Mouse (Mus musculus) midbrain, embryonic 11.5 days (tissue): Measurements from ENCODE around the gene Tenm3. TPM values are rescaled to one million over a fixed set of nuclear protein-coding genes. Genes with fewer than 3 reads are reported as not detected.

Experiments
- ATAC-seq: fragments of 200-750 bp; cut with Nextera tagmentation; 2 replicates; pipeline ENCODE4 v1.8.0; 2017; ENCODE audit warnings: moderate TSS enrichment, moderate library complexity; ENCODE audit not compliant: low FRiP score
- DNase-seq: peaks from one replicate; pipeline ENCODE4 v3.0.0; 2015; ENCODE audit warnings: low spot score; ENCODE audit errors: missing footprints
- H3K27ac ChIP-seq: fragments of 300-500 bp; sonication (generic); 2 replicates; pipeline ENCODE4 v1.5.1; 2014; ENCODE audit warnings: low read depth, low read length
- H3K27me3 ChIP-seq: fragments of 300-500 bp; sonication (generic); 2 replicates; pipeline ENCODE4 v1.6.1; 2014; ENCODE audit warnings: mild to moderate bottlenecking, low read length, moderate library complexity, mixed read lengths; ENCODE audit not compliant: control insufficient read depth, insufficient read depth
- H3K36me3 ChIP-seq: fragments of 300-500 bp; sonication (generic); 2 replicates; pipeline ENCODE4 v1.6.1; 2014; ENCODE audit warnings: mild to moderate bottlenecking, low read length, moderate library complexity, mixed read lengths; ENCODE audit not compliant: control insufficient read depth, insufficient read depth
- H3K4me1 ChIP-seq: fragments of 300-500 bp; sonication (generic); 2 replicates; pipeline ENCODE4 v1.6.1; 2014; ENCODE audit warnings: low read length; ENCODE audit not compliant: control insufficient read depth, insufficient read depth
- H3K4me2 ChIP-seq: fragments of 300-500 bp; sonication (generic); 2 replicates; pipeline ENCODE4 v1.6.1; 2014; ENCODE audit warnings: mild to moderate bottlenecking, moderate library complexity
- H3K4me3 ChIP-seq: fragments of 300-500 bp; sonication (generic); 2 replicates; pipeline ENCODE4 v1.5.1; 2014; ENCODE audit warnings: low read depth, low read length
- H3K9ac ChIP-seq: fragments of 300-500 bp; sonication (generic); 2 replicates; pipeline ENCODE4 v1.6.1; 2014; ENCODE audit warnings: low read length
- H3K9me3 ChIP-seq: fragments of 300-500 bp; sonication (generic); 2 replicates; pipeline ENCODE4 v1.6.1; 2016; ENCODE audit warnings: low read length; ENCODE audit not compliant: control insufficient read depth
- WGBS: fragments of 180-500 bp; shearing (Covaris S2); extraction: QIAGEN DNeasy Blood & Tissue Kit; methylation state at CpG from one replicate; pipeline ENCODE4 v1.1.7; 2014; 5-methylcytosine and 5-hydroxymethylcytosine counted together
- polyA plus RNA-seq: library from polyadenylated mRNA; unstranded; fragments of >200 nt; fragmentation: Nextera tagmentation; extraction: Ambion mirVana; gene quantifications from 2 replicates; pipeline ENCODE4 v1.2.1, GENCODE M21; 2014

The Tenm3 gene
- polyA plus RNA-seq, 1 experiment from 2014 or later = 39.6 TPM

GRCm38 (mm10) chr8:48531795-48532194 lies 312.0 kb downstream of the Tenm3 start:
- Histone ChIP-seq H3K36me3 (no peaks in the 10 kb centered on the region), H3K27ac (no peak overlapping the region), H3K4me1 (no peaks in the 10 kb centered on the region), H3K27me3 (no peaks in the 10 kb centered on the region), H3K4me3 (no peak overlapping the region), H3K9ac (no peak overlapping the region), H3K9me3 (no peaks in the 10 kb centered on the region), H3K4me2 (no peak overlapping the region)
- no peak for DNase-seq
- WGBS = 95% methylated on average over 5 of the region's 5 CpGs
- ATAC-seq = no peak

DNA sequence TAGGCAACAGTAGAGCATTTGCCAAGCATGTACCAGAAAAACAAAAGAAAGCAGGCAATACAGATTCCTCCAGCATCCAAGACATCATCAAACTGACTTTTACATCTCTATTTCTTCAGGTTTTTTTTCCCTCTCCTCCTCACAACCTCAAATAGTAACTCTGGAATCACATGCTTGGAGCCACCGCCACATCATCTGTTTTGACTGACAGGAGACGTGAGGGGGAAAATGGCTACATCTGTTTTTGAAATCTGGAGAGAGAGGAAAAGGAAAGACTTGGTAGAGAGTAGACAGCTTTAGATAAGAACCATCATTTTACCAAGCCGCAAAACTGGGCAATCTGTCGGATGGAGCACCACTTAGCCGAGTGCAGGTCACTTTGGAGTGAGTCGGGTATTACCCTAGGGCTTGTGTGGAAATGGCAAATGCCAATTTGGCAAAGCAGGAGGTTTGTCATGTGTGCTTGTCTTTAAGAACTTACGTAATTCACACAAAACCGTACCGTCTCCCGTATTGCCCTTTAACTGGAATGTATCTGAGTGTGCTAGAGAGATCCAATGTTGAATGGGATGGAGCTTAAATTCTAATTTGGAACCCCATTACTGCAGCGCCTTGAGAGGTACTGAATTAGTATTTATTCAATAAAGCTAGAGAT lies 312.7 kb downstream of the Tenm3 start:
- no peak for ATAC-seq
- no peaks in the 10 kb centered on the region for H3K36me3 ChIP-seq
- WGBS = 94% methylated on average over 11 of the region's 11 CpGs

GRCm38 (mm10) chr8:48527418-48527817 lies 316.3 kb downstream of the Tenm3 start:
- WGBS = 41% methylated on average over 6 of the region's 6 CpGs
- no peaks in the 10 kb centered on the region for H3K36me3 ChIP-seq
- no peak for ATAC-seq
- H3K9me3 ChIP-seq = no peaks in the 10 kb centered on the region
- no peak overlapping the region for H3K4me2 ChIP-seq
- no peaks in the 10 kb centered on the region for H3K27me3 ChIP-seq
- DNase-seq = no peak
- no peak overlapping the region for H3K4me3 ChIP-seq
- H3K9ac ChIP-seq = no peak overlapping the region
- H3K4me1 ChIP-seq = no peaks in the 10 kb centered on the region
- H3K27ac ChIP-seq = no peak overlapping the region

More for the DNA sequence above, 312.7 kb downstream of the Tenm3 start:
- no peaks in the 10 kb centered on the region for H3K4me1 ChIP-seq
- no peak overlapping the region for H3K4me2 ChIP-seq
- no peaks in the 10 kb centered on the region for H3K27me3 ChIP-seq
- no peak for DNase-seq
- H3K27ac ChIP-seq = no peak overlapping the region
- no peak overlapping the region for H3K9ac ChIP-seq
- no peak overlapping the region for H3K4me3 ChIP-seq
- no peaks in the 10 kb centered on the region for H3K9me3 ChIP-seq

DNA sequence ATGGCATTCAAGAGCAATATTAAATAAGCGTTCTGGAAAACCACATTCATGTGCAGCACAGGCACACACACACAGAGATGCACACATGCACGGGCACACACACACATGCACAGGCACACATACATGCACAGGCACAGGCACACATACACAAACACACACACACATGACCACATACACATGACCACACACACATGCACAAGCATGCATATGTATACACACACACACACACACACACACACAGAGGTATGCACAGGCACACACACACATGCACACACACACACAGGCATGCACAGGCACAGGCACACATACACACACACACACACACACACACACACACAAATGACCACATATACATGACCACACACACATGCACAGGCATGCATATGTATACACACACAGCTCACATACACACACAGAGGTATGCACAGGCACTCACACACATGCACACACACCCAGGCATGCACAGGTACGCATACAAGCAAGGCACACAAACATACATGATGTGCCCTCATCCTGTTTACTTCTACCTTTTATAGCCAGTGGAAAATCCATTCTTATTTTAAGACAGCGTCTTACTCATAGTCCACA lies 321.1 kb downstream of the Tenm3 start:
- DNase-seq = no peak
- H3K27me3 ChIP-seq = no peaks in the 10 kb centered on the region
- H3K9ac ChIP-seq = no peak overlapping the region
- no peak overlapping the region for H3K4me3 ChIP-seq
- 93% methylated on average over 4 of the region's 4 CpGs for WGBS
- H3K4me1 ChIP-seq = peaks cover 4% of the 10 kb centered on the region; the same call in 1 of the 2 replicates
- H3K4me2 ChIP-seq = no peak overlapping the region
- no peaks in the 10 kb centered on the region for H3K36me3 ChIP-seq
- no peak overlapping the region for H3K27ac ChIP-seq
- H3K9me3 ChIP-seq = no peaks in the 10 kb centered on the region
- ATAC-seq = no peak

DNA sequence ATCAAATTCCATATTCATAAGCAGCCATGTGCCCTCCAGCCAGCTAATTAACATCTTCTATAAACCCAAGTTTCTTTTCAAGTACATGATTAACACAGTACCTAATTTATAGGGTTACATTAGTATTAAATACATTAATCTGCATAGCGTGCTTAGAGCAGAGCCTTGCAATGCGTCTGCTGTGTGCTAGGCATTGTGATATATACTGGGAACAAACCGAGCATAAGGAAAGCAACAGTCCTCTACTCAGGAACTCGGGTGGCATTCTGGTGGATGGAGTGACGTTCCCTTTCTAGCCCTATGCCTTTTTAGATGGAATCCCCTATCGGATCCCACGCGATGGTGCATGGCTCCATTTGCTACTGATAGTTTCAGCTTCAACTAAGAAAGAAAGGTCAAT lies 321.7 kb downstream of the Tenm3 start:
- Histone ChIP-seq H3K4me2 (no peak overlapping the region), H3K9me3 (no peaks in the 10 kb centered on the region), H3K27ac (no peak overlapping the region), H3K27me3 (no peaks in the 10 kb centered on the region), H3K4me3 (no peak overlapping the region), H3K9ac (no peak overlapping the region), H3K36me3 (no peaks in the 10 kb centered on the region), H3K4me1 (peaks cover 4% of the 10 kb centered on the region; the same call in 1 of the 2 replicates)
- 90% methylated on average over 8 of the region's 8 CpGs for WGBS
- ATAC-seq (no peak), DNase-seq (no peak)

DNA sequence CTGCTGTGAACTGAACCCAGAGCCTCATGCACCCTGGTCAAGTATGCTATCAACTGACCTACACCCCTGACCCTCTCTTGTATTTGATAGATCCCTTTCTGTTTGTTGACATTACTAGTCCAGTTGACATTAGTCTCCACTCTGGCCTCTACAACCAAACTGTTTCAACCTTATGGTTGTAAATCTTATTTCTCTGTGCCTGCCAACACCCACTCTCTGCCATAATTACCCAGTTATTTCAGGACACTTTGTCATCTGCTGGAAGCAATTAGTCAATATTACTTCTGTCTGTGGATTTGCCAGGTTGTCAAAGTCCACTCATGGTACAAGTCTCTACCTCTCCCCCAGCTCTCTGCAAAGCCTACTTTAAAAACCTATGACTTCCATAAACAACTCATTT lies 326.3 kb downstream of the Tenm3 start:
- no peak for DNase-seq
- H3K36me3 ChIP-seq = no peaks in the 10 kb centered on the region
- H3K9ac ChIP-seq = no peak overlapping the region
- no peak overlapping the region for H3K4me2 ChIP-seq
- no peak for ATAC-seq
- no peak overlapping the region for H3K4me3 ChIP-seq
- no peaks in the 10 kb centered on the region for H3K9me3 ChIP-seq
- H3K27me3 ChIP-seq = no peaks in the 10 kb centered on the region
- H3K27ac ChIP-seq = no peak overlapping the region
- peaks cover 4% of the 10 kb centered on the region; the same call in 1 of the 2 replicates for H3K4me1 ChIP-seq

DNA sequence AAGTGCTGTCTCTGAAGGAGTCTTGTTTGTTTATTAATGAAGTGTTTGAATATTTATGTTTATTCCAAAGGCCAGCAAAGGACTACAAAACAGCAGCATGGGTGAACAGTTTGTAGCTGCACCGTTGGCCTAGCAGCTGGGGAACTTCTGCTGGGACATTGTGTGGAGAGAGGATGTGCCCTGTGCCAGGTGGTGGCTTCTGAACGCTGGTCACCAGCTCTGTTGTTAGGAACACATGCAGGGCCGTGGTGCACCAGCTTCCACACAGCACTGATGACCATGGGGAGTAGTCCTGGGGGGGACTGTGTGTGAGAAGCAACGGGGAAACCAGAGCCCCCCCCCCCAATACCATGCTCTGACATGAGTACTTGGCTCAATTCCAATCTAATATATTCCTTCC lies 329.5 kb downstream of the Tenm3 start:
- H3K4me1 ChIP-seq = 0 out of 2 replicates have a peak, but pooled peaks cover 2% of the 10 kb centered on the region
- no peaks in the 10 kb centered on the region for H3K27me3 ChIP-seq
- no peak overlapping the region for H3K9ac ChIP-seq
- 94% methylated on average over 4 of the region's 4 CpGs for WGBS
- DNase-seq (no peak), ATAC-seq (no peak)
- H3K4me3 ChIP-seq = no peak overlapping the region
- H3K9me3 ChIP-seq = no peaks in the 10 kb centered on the region
- H3K27ac ChIP-seq = no peak overlapping the region
- no peaks in the 10 kb centered on the region for H3K36me3 ChIP-seq
- no peak overlapping the region for H3K4me2 ChIP-seq

DNA sequence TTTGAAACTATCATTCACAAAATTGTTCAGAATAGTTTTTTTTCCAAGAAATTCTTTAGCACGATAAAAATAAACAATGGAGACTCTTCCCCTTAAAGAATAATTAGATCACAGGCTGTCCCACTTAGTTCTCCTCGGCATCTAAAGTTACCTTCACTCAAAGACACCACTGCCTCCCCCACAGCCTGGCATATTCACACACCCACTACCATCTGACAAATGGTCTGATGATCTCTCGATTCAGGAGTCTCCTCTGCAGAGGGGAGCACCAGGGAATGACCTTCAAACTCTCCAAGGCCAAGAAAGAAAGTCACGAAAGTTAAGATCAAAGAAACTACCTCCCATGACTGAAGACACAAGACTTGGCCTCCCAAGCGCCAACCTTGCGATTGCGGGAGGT lies 329.9 kb downstream of the Tenm3 start:
- H3K36me3 ChIP-seq = no peaks in the 10 kb centered on the region
- ATAC-seq (no peak), DNase-seq (no peak)
- H3K4me2 ChIP-seq = no peak overlapping the region
- no peak overlapping the region for H3K9ac ChIP-seq
- 94% methylated on average over 7 of the region's 7 CpGs for WGBS
- H3K4me1 ChIP-seq = peaks cover 5% of the 10 kb centered on the region; the same call in 1 of the 2 replicates
- H3K9me3 ChIP-seq = no peaks in the 10 kb centered on the region
- no peaks in the 10 kb centered on the region for H3K27me3 ChIP-seq
- H3K4me3 ChIP-seq = no peak overlapping the region
- no peak overlapping the region for H3K27ac ChIP-seq

GRCm38 (mm10) chr8:48511546-48511945 lies 332.2 kb downstream of the Tenm3 start:
- DNase-seq (no peak), ATAC-seq (no peak)
- Histone ChIP-seq H3K27ac (no peak overlapping the region), H3K4me2 (no peak overlapping the region), H3K4me3 (no peak overlapping the region), H3K9me3 (no peaks in the 10 kb centered on the region), H3K27me3 (no peaks in the 10 kb centered on the region), H3K4me1 (peaks cover 5% of the 10 kb centered on the region; the same call in 1 of the 2 replicates), H3K36me3 (no peaks in the 10 kb centered on the region), H3K9ac (no peak overlapping the region)
- WGBS = 91% methylated on average over 12 of the region's 12 CpGs
